Mouse (Mus musculus) lung, postnatal 4 days (tissue): Measurements from ENCODE around the gene Col4a3bp.
A peak's percentile ranks its signal among the peaks of the same experiment; 100 is the strongest.

Experiments used
- DNase-seq, 2 experiments: peaks; one replicate each; pipeline ENCODE4 v3.0.0; 2021

The Col4a3bp gene

GRCm38 (mm10) chr13:96542081-96542889 is at the start of gene Col4a3bp, which contains the start of gene Polk:
TSS of gene Col4a3bp (plus strand) at chr13:96542618.
TSS of gene Polk (minus strand) at chr13:96542579.
- DNase-seq = peak; percentile 97 to 98

- no peak for DNase-seq
Observed at GRCm38 (mm10) chr13:96496630-96497029, 45.8 kb upstream of the Col4a3bp start.

GRCm38 (mm10) chr13:96499891-96500290 is 42.5 kb upstream of the Col4a3bp start:
- no peak for DNase-seq

- DNase-seq = peak in 1 of 2 experiments; percentile 54
Observed at GRCm38 (mm10) chr13:96505661-96506060, 36.8 kb upstream of the Col4a3bp start.

- no peak for DNase-seq
Observed at GRCm38 (mm10) chr13:96506313-96506712, 36.1 kb upstream of the Col4a3bp start.

GRCm38 (mm10) chr13:96507541-96507940 is 34.9 kb upstream of the Col4a3bp start:
- DNase-seq = no peak

GRCm38 (mm10) chr13:96510635-96511034 is 31.8 kb upstream of the Col4a3bp start:
- no peak for DNase-seq

- DNase-seq = no peak
Observed at GRCm38 (mm10) chr13:96511262-96511661, 31.2 kb upstream of the Col4a3bp start.

GRCm38 (mm10) chr13:96511893-96512292 is 30.5 kb upstream of the Col4a3bp start:
- no peak for DNase-seq

GRCm38 (mm10) chr13:96514154-96514942 is 28.1 kb upstream of the Col4a3bp start:
- no peak for DNase-seq

GRCm38 (mm10) chr13:96516249-96516648 is 26.2 kb upstream of the Col4a3bp start:
- DNase-seq = no peak

GRCm38 (mm10) chr13:96517335-96517734 is 25.1 kb upstream of the Col4a3bp start:
- DNase-seq = no peak

GRCm38 (mm10) chr13:96521294-96521693 is 21.1 kb upstream of the Col4a3bp start:
- no peak for DNase-seq

- no peak for DNase-seq
Observed at GRCm38 (mm10) chr13:96527022-96527421, 15.4 kb upstream of the Col4a3bp start.

GRCm38 (mm10) chr13:96527856-96528255 is 14.6 kb upstream of the Col4a3bp start:
- no peak for DNase-seq

- no peak for DNase-seq
Observed at GRCm38 (mm10) chr13:96528776-96529175, 13.6 kb upstream of the Col4a3bp start.

- DNase-seq = no peak
Observed at GRCm38 (mm10) chr13:96529542-96529941, 12.9 kb upstream of the Col4a3bp start.

- no peak for DNase-seq
Observed at GRCm38 (mm10) chr13:96530064-96530463, 12.4 kb upstream of the Col4a3bp start.

- DNase-seq = no peak
Observed at GRCm38 (mm10) chr13:96532176-96532575, 10.2 kb upstream of the Col4a3bp start.

GRCm38 (mm10) chr13:96533742-96534141 is 8.7 kb upstream of the Col4a3bp start:
- DNase-seq = no peak

- DNase-seq = no peak
Observed at GRCm38 (mm10) chr13:96536821-96537572, 5.4 kb upstream of the Col4a3bp start.

GRCm38 (mm10) chr13:96538103-96538502 is 4.3 kb upstream of the Col4a3bp start:
- DNase-seq = no peak

GRCm38 (mm10) chr13:96541381-96541780 is 1.0 kb upstream of the Col4a3bp start:
- DNase-seq = no peak
